Mouse (Mus musculus): ENCODE results near the gene Gm12789. TPM values are rescaled to one million over a fixed set of nuclear protein-coding genes. Genes with fewer than 3 reads are reported as not detected.

Gm12789 gene
- polyA plus RNA-seq (2017; shearing (Covaris generic)) = not detected

DNA sequence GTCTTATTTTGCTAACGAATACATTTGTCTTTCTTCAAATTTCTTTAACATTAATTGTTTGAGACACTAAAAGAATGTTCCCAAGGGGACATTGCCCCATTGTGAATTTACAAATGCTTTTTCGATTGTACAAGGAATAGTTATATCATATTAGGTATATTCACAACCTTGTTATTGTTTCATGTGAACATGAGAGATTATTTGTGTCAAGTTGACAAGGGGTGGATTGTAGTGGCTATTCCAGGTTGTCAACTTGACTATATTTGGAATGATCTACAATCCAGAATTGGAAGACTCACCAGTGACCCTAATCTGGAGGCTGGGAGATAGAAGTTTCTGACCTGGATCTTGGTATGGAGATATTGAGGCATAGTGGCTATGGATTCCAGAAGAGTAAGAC is at the start of gene Gm12789:
TSS of gene Gm12789 (plus strand) at position 301 of the 400 bp plus-strand sequence.

DNA sequence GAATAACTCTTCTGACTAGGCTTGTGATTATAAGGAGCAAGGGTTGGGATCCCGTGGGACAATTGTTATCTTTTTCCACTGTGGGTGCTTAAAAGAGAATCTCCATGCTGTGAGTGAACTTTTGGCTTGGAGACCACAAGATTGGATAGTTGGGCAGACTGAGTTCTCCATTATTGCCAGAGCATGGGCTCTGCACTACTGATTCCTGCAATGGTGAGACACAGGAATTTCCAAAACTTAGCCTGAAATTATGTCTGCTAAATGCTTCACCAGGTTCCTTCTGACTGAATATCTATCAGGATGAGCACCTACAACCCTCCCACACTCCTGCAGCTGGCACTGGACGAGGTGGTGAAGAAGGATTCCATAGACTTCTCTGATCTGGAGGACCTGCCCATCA is 46.3 kb upstream of the Gm12789 start, which contains the start of gene Gm12794:
TSS of gene Gm12794 (plus strand) at position 301 of the 400 bp plus-strand sequence.

DNA sequence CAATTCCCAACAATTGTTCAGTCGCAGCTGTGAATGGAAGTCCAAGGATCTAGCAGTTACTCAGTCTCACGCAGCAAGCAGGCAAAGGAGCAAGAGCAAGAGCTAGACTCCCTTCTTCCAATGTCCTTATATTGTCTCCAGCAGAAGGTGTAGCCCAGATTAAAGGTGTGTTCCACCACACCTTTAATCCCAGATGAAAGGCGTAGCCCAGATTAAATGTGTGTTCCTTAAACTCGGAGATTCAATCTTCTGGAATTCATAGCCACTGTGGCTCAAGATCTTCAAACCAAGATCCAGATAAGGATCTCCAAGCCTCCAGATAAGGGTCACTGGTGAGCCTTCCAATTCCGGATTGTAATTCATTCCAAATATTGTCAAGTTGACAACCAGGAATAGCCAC is 5.5 kb upstream of the Gm12789 start, which contains the start of gene Gm12790:
TSS of gene Gm12790 (minus strand) at position 101 of the 400 bp plus-strand sequence.

Other genes starting within 250 kb of the Gm12789 start
- under 1 TPM in 1 of 2 experiments, not detected in 1; 0.34 TPM for gene B020004J07Rik, start 142.6 kb upstream of the Gm12789 start, polyA plus RNA-seq (2017; shearing (Covaris generic))
- not detected for gene C130073F10Rik, start 92.8 kb upstream of the Gm12789 start, polyA plus RNA-seq (2017; shearing (Covaris generic))
- under 1 TPM in 1 of 2 experiments, not detected in 1; 0.12 TPM for gene Gm12800, start 77.5 kb upstream of the Gm12789 start, polyA plus RNA-seq (2017; shearing (Covaris generic))
- not detected for gene Gm12794, start 46.2 kb upstream of the Gm12789 start, polyA plus RNA-seq (2017; shearing (Covaris generic))
- gene Gm12790, start 5.6 kb upstream of the Gm12789 start, polyA plus RNA-seq (2017; shearing (Covaris generic)) = not detected
- 10 to 100 TPM; 52.9 to 80.6 TPM for gene Pde4b, start 100.9 kb downstream of the Gm12789 start, polyA plus RNA-seq (2017; shearing (Covaris generic))

Data from inflammation-experienced regulatory T-cells (primary cell).